Mouse (Mus musculus) c-Kit-negative CD71-positive TER-119-positive erythroid progenitor cells, embryonic 14.5 days (primary cell): ENCODE results near the gene Peg3.
A peak's percentile ranks its signal among the peaks of the same experiment; 100 is the strongest.
"Not testable (repeated sequence)": the region's sequence is repeated elsewhere in the genome, so short reads cannot be mapped to it uniquely, and the experiment has no call there.

Experiments used
- DNase-seq: peaks from one replicate; pipeline ENCODE4 v3.0.0-alpha.2; 2013; ENCODE audit warnings: low read depth, low spot score

Gene Peg3

GRCm38 (mm10) chr7:6730241-6730640 is at the start of gene Peg3, which contains the start of gene Usp29:
Peg3 (minus strand) TSS chr7:6730431.
Usp29 (plus strand) TSS chr7:6730578.
- DNase-seq, result no peak

DNA sequence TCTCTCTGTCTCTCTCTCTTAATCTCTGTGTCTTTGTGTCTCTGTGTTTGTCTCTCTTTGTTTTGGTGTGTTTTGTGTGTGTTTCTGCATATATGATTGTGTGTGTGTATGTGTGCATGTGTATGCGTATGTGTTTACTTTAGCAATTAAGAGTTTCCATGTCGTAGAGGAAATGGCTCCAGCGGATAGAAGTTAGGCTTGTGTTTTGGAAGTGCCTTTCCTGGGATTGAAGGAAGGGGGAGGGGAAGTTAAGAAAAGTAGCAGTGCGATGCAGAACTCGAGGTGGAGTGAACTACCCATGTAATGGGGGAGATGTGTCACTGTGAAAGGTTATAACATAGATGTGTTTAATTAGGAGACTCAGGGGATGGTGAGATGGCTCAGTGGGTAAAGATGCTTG is 48.9 kb upstream of the Peg3 start:
- no peak for DNase-seq

DNA sequence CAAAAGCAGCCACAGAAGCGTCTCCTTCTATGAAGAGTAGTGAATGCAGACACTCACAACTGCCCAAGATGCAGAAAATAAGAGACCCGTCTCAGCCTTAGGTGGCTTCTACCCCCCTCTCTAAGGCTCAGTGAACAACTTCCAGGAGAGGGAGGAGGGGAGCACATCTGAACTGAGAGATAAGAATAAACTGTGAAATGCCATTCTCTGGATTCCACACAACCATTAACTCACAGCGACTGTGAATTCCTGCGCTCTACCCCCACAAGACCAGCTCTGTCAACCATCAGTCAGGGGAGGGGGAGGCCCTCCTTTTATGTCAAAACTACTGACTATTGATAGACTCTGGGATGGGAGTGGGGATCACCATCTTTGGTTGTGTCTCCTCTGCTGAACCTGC is 47.5 kb upstream of the Peg3 start:
- DNase-seq, result no peak

DNA sequence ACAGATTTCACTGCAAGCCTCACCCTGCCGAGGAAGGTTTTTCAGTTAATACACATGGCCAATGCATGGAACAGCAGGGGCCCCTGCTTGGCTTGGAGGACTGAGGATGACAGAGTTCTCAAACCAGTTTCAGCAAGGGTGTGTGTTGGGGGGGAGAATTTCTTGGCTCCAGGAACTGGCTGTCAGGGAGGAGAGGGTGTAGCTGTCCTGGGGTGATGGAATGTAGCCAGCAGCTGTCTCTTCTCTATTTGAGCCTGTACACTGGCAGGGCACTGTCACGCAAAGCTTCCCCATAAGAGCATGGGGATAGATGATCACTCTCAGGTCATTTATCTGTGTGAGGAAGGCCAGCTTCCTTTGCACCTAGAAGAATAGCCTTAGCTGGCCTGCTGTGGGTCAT is 46.9 kb upstream of the Peg3 start:
- no peak for DNase-seq

- no peak for DNase-seq
Observed at GRCm38 (mm10) chr7:6776314-6777059, 46.3 kb upstream of the Peg3 start.

DNA sequence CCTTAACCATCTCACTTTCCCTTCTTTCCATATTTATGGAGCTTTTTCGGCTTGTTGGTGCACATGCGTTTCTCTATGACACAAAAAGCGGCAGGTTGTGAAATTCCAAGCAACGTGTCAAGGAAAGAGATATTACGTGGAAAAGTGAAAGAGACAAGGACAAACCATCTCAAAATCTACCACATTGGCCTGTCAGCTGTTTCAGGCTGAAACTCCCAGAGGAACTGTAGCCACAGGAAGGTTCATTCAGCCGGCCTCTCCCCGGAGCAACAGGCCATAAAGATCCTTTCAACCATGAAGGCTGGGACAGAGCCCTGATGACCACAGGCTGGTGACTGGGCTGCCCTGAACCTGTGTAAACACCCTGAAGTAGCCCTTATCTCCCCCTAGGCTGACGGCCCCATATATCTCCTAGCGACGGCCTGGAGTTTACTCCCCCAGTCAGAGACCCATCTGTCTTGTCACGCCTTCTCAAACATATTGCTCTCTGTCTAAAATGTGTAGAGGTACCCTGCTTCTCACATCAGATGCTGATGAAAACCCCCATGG is 43.7 kb upstream of the Peg3 start:
- not testable (repeated sequence) for DNase-seq

DNA sequence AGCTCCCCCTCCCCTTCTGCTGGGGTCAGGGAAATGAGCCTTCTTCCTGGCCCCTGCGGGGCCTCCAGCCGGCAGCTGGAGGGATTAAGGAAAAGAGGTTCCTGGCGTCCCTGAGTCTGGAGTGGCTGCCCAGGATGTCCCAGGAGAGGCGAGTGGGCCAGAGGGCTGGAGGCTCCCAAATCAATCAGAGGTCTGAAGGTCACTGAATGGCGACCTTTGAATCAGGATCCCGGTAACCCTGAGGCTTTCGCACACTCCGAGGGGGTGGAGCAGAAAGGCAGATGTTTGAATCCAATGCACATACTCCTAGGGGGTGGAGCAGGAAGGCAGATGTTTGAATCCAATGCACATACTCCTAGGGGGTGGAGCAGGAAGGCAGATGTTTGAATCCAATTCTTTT is 40.1 kb upstream of the Peg3 start:
- DNase-seq, result no peak

DNA sequence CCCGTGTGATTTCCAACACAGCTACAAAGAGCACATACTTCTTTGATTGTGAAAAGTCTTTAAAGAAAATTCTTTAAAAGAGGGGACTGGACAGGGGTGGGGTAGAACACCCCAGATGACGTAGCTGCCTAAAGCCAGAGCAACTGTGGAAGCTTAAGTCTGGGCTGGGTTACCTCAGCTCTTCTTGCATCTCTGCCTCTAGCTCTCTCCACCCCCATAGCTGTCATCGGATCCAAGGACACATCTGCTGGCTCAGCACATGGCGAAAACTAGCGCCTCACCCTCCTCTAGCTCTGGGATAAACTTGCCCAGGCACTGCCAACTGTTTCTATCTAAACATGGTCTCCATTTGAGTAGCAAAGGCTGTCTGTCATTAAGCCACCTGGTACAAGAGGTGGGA is 35.0 kb upstream of the Peg3 start:
- no peak for DNase-seq

DNA sequence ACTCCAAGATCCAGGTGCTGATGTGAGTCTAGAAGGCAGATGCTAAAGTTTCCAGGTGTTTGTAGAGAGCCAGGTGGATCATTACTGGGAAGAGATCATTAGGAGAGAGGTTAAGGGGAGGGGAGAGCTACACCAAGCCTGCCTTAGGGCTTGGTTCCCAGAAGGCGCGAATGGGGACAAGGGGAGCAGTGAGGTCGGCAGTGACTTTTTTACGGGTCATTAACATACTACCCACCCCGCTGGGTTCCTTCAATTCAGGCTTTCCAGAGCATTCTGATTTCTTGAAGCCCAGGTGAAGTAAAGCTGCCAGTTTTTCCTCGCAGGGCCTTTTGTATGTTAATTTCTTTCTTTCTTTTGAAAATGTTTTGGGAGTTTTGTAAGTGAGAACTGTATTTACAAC is 29.9 kb upstream of the Peg3 start:
- DNase-seq, result no peak

GRCm38 (mm10) chr7:6759698-6760097 is 29.5 kb upstream of the Peg3 start:
- no peak for DNase-seq

DNA sequence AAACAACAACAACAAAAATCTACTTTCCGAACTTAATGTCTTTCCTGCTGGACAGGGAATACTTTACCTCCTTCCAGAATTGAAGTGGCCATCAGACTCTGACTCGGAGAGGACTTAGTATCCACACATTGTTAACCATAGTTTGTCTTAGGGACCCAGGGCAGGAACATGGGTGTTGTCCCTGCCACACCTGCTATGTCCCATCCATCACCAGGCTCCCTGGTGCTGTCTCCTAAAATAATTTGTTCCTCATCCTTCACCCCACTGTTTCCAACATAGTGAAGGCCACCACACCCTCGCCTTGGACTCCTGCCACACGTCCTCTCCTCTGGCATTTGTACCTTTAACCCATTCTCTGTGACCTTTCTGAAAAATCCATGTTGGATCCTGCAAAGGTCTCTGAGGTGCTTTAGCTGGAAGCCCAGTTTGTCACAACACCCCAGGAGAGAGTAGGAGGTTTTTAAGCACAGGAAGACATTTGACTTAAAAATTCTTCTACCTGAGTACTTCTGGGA is 26.6 kb upstream of the Peg3 start:
- DNase-seq, result no peak

- DNase-seq, result no peak
Observed at GRCm38 (mm10) chr7:6753440-6753839, 23.2 kb upstream of the Peg3 start.

GRCm38 (mm10) chr7:6749196-6749595 is 19.0 kb upstream of the Peg3 start:
- no peak for DNase-seq

- DNase-seq, result no peak
Observed at GRCm38 (mm10) chr7:6744281-6744904, 14.2 kb upstream of the Peg3 start.

DNA sequence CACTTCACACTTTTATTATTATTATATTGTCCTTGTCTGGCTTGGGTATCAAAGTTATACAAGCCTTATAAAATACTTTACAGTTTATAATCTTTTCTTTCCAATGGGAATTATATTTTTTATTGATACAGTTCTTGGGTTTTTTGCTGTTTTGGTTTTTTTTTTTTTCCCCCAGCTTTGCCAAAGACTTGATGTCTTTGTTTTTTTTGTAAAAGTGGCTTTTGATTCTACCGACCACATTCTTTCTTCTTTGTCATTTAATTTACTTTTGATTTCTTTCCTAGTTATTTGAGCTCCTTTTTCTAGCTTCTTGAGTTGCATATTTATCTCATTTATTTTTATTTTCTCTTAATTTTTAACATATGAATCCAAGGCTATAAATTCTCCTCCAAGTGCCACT is 5.8 kb upstream of the Peg3 start:
- DNase-seq, result no peak

GRCm38 (mm10) chr7:6731930-6732329 is 1.7 kb upstream of the Peg3 start:
- no peak for DNase-seq

DNA sequence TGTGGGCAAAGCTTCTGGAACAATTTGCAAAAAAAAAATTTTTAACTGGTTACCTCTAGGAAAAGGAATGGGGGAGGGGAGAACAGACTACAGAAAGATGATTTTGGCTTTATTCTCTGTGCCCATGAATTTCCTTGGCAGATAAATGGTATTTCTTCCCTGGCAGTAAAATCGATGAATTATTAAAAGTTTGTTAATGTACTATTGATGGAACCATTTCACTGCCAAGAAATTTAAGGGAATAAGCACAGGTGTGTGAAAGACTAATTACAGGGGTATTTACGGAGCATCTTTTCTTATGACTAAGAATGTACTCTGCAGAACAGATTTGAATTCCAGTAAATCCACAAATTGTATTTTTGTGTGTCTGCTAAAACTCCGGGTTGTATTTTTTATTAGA is 1.1 kb upstream of the Peg3 start:
- no peak for DNase-seq

GRCm38 (mm10) chr7:6730801-6731200 is 570 bp upstream of the Peg3 start:
- DNase-seq, result no peak

- DNase-seq, result peak; percentile 66
Observed at GRCm38 (mm10) chr7:6729061-6729817, 992 bp downstream of the Peg3 start.

DNA sequence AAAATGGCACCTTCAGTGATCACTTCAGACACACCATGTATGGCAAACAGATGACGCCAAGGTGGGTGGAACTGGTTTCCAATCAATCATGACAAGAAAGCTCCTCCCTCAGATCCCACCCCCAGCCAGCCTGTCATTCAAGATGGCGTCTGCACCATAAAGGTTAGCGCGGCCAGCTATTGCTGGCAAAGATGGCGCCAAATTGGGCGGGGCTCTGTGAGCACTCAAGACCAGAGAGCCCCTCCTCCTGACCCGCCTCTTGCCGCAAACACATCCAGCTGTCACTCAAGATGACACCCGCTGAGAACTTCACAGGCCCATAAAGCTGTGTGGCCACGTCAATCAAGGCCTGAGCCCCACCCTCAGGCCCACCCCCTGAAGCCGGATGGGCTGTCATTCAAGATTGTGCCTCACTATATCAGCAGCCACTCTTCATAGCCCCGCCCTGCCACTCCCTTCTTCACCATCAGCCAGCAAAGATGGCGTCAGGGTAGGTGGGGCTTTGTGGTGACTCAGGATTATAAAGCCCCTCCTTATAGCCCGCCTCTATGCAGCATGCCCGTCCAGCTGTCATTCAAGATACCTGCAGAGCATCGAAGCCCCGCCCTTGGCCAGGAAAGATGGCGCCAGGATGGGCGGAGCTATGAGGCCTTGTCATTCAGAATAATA is 1.8 kb downstream of the Peg3 start:
- peak; percentile 59 for DNase-seq

DNA sequence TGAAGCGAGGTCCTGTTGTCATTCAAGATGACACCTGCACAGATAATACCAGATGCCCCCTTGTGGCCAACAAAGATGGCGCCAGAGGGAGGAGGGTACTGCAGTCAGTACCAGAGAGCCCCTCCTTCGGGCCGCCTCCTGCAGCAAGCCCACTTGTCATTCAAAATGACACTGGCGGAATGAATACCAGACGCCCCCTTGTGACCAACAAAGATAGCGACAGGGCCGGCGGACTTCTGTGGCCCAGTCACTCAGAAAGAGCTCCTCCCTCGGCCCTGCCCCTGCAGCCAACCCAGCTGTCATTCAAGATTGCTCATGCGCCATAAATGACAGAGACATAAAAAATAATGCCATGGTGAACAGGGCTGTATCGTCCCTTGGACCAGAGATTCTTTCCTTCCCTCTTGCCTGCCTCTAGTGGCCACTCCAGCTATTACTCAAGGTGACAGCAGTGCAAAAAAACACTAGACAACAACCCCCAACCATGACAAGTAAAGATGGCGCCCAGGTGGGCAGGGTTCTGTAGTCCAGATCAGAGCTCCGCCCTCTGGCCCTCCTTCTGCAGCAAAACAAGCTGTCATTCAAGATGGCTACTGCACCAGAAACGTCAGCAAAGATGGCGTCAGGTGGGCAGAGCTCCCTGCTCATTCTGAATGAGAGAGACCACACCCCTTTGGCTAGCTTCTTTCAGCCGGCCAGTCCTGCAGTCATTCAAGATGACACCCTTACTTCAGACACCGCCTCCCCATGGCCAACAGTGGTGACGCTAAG is 2.7 kb downstream of the Peg3 start:
- DNase-seq, result no peak
